Mouse (Mus musculus) limb, embryonic 11.5 days (tissue): ENCODE measurements around the gene Yipf3. TPM values are rescaled to one million over a fixed set of nuclear protein-coding genes. Genes with fewer than 3 reads are reported as not detected.

Experiments used
- ATAC-seq: fragments of 200-750 bp; cut with Nextera tagmentation; 2 replicates; pipeline ENCODE4 v1.8.0; 2017; ENCODE audit warnings: low read depth; ENCODE audit not compliant: insufficient number of reproducible peaks, low FRiP score, low TSS enrichment
- DNase-seq: peaks from one replicate; pipeline ENCODE4 v3.0.0-alpha.2; 2015; ENCODE audit warnings: low spot score
- H3K27ac ChIP-seq: fragments of 300-500 bp; sonication (generic); replicated peaks from 2 replicates; pipeline ENCODE4 v1.5.1; 2014; ENCODE audit warnings: low read depth, mild to moderate bottlenecking, low read length
- H3K27me3 ChIP-seq: fragments of 300-500 bp; sonication (generic); 2 replicates; pipeline ENCODE4 v1.6.1; 2014; ENCODE audit warnings: mild to moderate bottlenecking, low read length, mixed read lengths; ENCODE audit not compliant: control insufficient read depth, insufficient read depth
- H3K36me3 ChIP-seq: fragments of 300-500 bp; sonication (generic); 2 replicates; pipeline ENCODE4 v1.6.1; 2014; ENCODE audit warnings: mild to moderate bottlenecking, low read length, moderate library complexity, mixed read lengths; ENCODE audit not compliant: control insufficient read depth, insufficient read depth
- H3K4me1 ChIP-seq: fragments of 300-500 bp; sonication (generic); 2 replicates; pipeline ENCODE4 v1.6.1; 2014; ENCODE audit warnings: low read length, mixed read lengths; ENCODE audit not compliant: control insufficient read depth, insufficient read depth
- H3K4me2 ChIP-seq: fragments of 300-500 bp; sonication (generic); 2 replicates; pipeline ENCODE4 v1.6.1; 2014; ENCODE audit warnings: low read depth, mild to moderate bottlenecking, moderate library complexity; ENCODE audit not compliant: severe bottlenecking
- H3K4me3 ChIP-seq: fragments of 300-500 bp; sonication (generic); 2 replicates; pipeline ENCODE4 v1.5.1; 2014; ENCODE audit warnings: low read depth, low read length
- H3K9ac ChIP-seq: fragments of 300-500 bp; sonication (generic); 2 replicates; pipeline ENCODE4 v1.6.1; 2014; ENCODE audit warnings: mild to moderate bottlenecking, low read length
- H3K9me3 ChIP-seq: fragments of 300-500 bp; sonication (generic); 2 replicates; pipeline ENCODE4 v1.6.1; 2016; ENCODE audit warnings: low read length; ENCODE audit not compliant: control insufficient read depth
- WGBS: fragments of 180-500 bp; shearing (Covaris S2); extraction: QIAGEN DNeasy Blood & Tissue Kit; methylation state at CpG from one replicate; pipeline ENCODE4 v1.1.7; 2014; 5-methylcytosine and 5-hydroxymethylcytosine counted together
- polyA plus RNA-seq: library from polyadenylated mRNA; unstranded; fragments of >200 nt; fragmentation: Nextera tagmentation; extraction: Ambion mirVana; gene quantifications from 2 replicates; pipeline ENCODE4 v1.2.1, GENCODE M21; 2014

Yipf3 gene
- polyA plus RNA-seq, 1 experiment from 2014 or later: 76.9 TPM

- no peak for DNase-seq
- Histone ChIP-seq H3K9me3 (no peaks in the 10 kb centered on the region), H3K4me1 (peaks cover 8% of the 10 kb centered on the region), H3K27me3 (no peaks in the 10 kb centered on the region), H3K4me2 (peak overlapping the region; percentile 78), H3K9ac (peak overlapping the region; percentile 89), H3K4me3 (peak overlapping the region; percentile 93), H3K36me3 (peaks cover 44% of the 10 kb centered on the region), H3K27ac (no peak overlapping the region)
- 1% methylated on average over 37 of the region's 37 CpGs for WGBS
- ATAC-seq: no peak; the same call in 1 of the 2 replicates
Observed at GRCm38 (mm10) chr17:46248189-46248522, 276 bp downstream of the Yipf3 start.

GRCm38 (mm10) chr17:46251174-46251573, 3.3 kb downstream of the Yipf3 start:
- Histone ChIP-seq H3K27me3 (peaks cover 14% of the 10 kb centered on the region), H3K4me2 (no peak overlapping the region), H3K36me3 (peaks cover 22% of the 10 kb centered on the region), H3K9me3 (no peaks in the 10 kb centered on the region), H3K4me3 (no peak overlapping the region), H3K9ac (no peak overlapping the region), H3K27ac (no peak overlapping the region), H3K4me1 (peaks cover 12% of the 10 kb centered on the region)
- 84% methylated on average over 7 of the region's 7 CpGs for WGBS
- no peak for DNase-seq
- no peak for ATAC-seq

GRCm38 (mm10) chr17:46252571-46253451, 4.9 kb downstream of the Yipf3 start:
- DNase-seq (peak; percentile 50), ATAC-seq (no peak)
- Histone ChIP-seq H3K36me3 (peaks cover 23% of the 10 kb centered on the region), H3K4me3 (peak overlapping the region; percentile 53; the same call in 1 of the 2 replicates), H3K27ac (no peak overlapping the region), H3K9ac (no peak overlapping the region), H3K4me1 (peaks cover 7% of the 10 kb centered on the region), H3K27me3 (peaks cover 14% of the 10 kb centered on the region), H3K9me3 (0 out of 2 replicates have a peak, but pooled peaks cover 4% of the 10 kb centered on the region), H3K4me2 (peak overlapping the region; percentile 100)
- 57% methylated on average over 14 of the region's 14 CpGs for WGBS

GRCm38 (mm10) chr17:46253452-46254084, 5.7 kb downstream of the Yipf3 start, which contains the start of gene Lrrc73:
TSS of gene Lrrc73 (plus strand) at chr17:46253531.
- Histone ChIP-seq H3K9me3 (0 out of 2 replicates have a peak, but pooled peaks cover 4% of the 10 kb centered on the region), H3K4me3 (peak within 1 kb of the TSS; percentile 53), H3K4me2 (peak within 1 kb of the TSS; percentile 100), H3K9ac (peak within 1 kb of the TSS; percentile 50), H3K4me1 (peaks cover 7% of the 10 kb centered on the region), H3K36me3 (peaks cover 26% of the 10 kb centered on the region), H3K27me3 (peaks cover 14% of the 10 kb centered on the region), H3K27ac (no peak within 1 kb of the TSS)
- DNase-seq (peak; percentile 94), ATAC-seq (peak; percentile 71)
- WGBS: 2% methylated on average over 45 of the region's 48 CpGs

- WGBS: under 1% methylated on average over 54 of the region's 54 CpGs
- H3K36me3 ChIP-seq: peaks cover 31% of the 10 kb centered on the region
- peak overlapping the region; percentile 53 for H3K4me3 ChIP-seq
- H3K27ac ChIP-seq: no peak overlapping the region
- peak overlapping the region; percentile 50 for H3K9ac ChIP-seq
- peaks cover 4% of the 10 kb centered on the region; the same call in 1 of the 2 replicates for H3K4me1 ChIP-seq
- DNase-seq (no peak), ATAC-seq (peak; percentile 3; the same call in 1 of the 2 replicates)
- 0 out of 2 replicates have a peak, but pooled peaks cover 4% of the 10 kb centered on the region for H3K9me3 ChIP-seq
- H3K4me2 ChIP-seq: peak overlapping the region; percentile 100
- H3K27me3 ChIP-seq: peaks cover 14% of the 10 kb centered on the region
Observed at GRCm38 (mm10) chr17:46254106-46254505, 6.2 kb downstream of the Yipf3 start.

GRCm38 (mm10) chr17:46255147-46255546, 7.3 kb downstream of the Yipf3 start:
- Histone ChIP-seq H3K4me3 (no peak overlapping the region), H3K27me3 (peaks cover 14% of the 10 kb centered on the region), H3K9ac (no peak overlapping the region), H3K36me3 (peaks cover 29% of the 10 kb centered on the region), H3K4me1 (peaks cover 4% of the 10 kb centered on the region; the same call in 1 of the 2 replicates), H3K27ac (no peak overlapping the region), H3K4me2 (no peak overlapping the region), H3K9me3 (0 out of 2 replicates have a peak, but pooled peaks cover 4% of the 10 kb centered on the region)
- WGBS: 29% methylated on average over 6 of the region's 6 CpGs
- DNase-seq: no peak
- no peak for ATAC-seq

- WGBS: 89% methylated on average over 30 of the region's 30 CpGs
Observed at GRCm38 (mm10) chr17:46258279-46259053, 10.6 kb downstream of the Yipf3 start.

GRCm38 (mm10) chr17:46259675-46260074, 11.8 kb downstream of the Yipf3 start:
- WGBS: 93% methylated on average over 17 of the region's 17 CpGs
- DNase-seq: no peak
- H3K27me3 ChIP-seq: peaks cover 7% of the 10 kb centered on the region
- no peak overlapping the region for H3K4me2 ChIP-seq
- ATAC-seq: no peak
- no peaks in the 10 kb centered on the region for H3K4me1 ChIP-seq
- H3K9ac ChIP-seq: no peak overlapping the region
- H3K36me3 ChIP-seq: peaks cover 30% of the 10 kb centered on the region
- 0 out of 2 replicates have a peak, but pooled peaks cover 4% of the 10 kb centered on the region for H3K9me3 ChIP-seq
- H3K4me3 ChIP-seq: no peak overlapping the region
- H3K27ac ChIP-seq: no peak overlapping the region

More at GRCm38 (mm10) chr17:46258279-46259053, 10.6 kb downstream of the Yipf3 start:
- H3K36me3 ChIP-seq: peaks cover 23% of the 10 kb centered on the region
- H3K27me3 ChIP-seq: peaks cover 14% of the 10 kb centered on the region
- no peak overlapping the region for H3K9ac ChIP-seq
- peaks cover 4% of the 10 kb centered on the region; the same call in 1 of the 2 replicates for H3K4me1 ChIP-seq
- ATAC-seq (no peak), DNase-seq (no peak)
- no peak overlapping the region for H3K27ac ChIP-seq
- 0 out of 2 replicates have a peak, but pooled peaks cover 4% of the 10 kb centered on the region for H3K9me3 ChIP-seq
- no peak overlapping the region for H3K4me2 ChIP-seq
- H3K4me3 ChIP-seq: no peak overlapping the region
